Mouse (Mus musculus) liver, adult 2 months (tissue): ENCODE results near the gene Lin52. TPM values are rescaled to one million over a fixed set of nuclear protein-coding genes. Genes with fewer than 3 reads are reported as not detected.

Source experiments
- DNase-seq: peaks from one replicate; pipeline ENCODE4 v3.0.0-alpha.2; 2011; ENCODE audit warnings: low read depth, low spot score; ENCODE audit errors: extremely low read depth
- H3K27ac ChIP-seq: fragments of 200-500 bp; replicated peaks from 2 replicates; pipeline ENCODE4 v1.5.1; 2012; ENCODE audit warnings: low read depth, mild to moderate bottlenecking, control low read depth, inconsistent platforms, low read length; ENCODE audit not compliant: insufficient read depth
- H3K27me3 ChIP-seq: fragments of 200-500 bp; 2 replicates; pipeline ENCODE4 v1.6.1; 2012; ENCODE audit warnings: mild to moderate bottlenecking, moderate library complexity, low read length, inconsistent platforms; ENCODE audit not compliant: control insufficient read depth, insufficient read depth
- H3K36me3 ChIP-seq: fragments of 200-500 bp; 2 replicates; pipeline ENCODE4 v1.6.1; 2012; ENCODE audit warnings: low read length, inconsistent platforms; ENCODE audit not compliant: control insufficient read depth, insufficient read depth
- H3K4me1 ChIP-seq: fragments of 200-500 bp; 2 replicates; pipeline ENCODE4 v1.6.1; 2011; ENCODE audit warnings: low read length; ENCODE audit not compliant: control insufficient read depth, insufficient read depth
- H3K4me3 ChIP-seq: fragments of 200-500 bp; 2 replicates; pipeline ENCODE4 v1.5.1; 2011; ENCODE audit warnings: low read depth, mild to moderate bottlenecking, control low read depth, low read length, moderate library complexity; ENCODE audit not compliant: insufficient read depth
- H3K79me2 ChIP-seq: fragments of 200-500 bp; 2 replicates; pipeline ENCODE4 v1.6.1; 2012; ENCODE audit warnings: inconsistent platforms, mild to moderate bottlenecking, low read length, moderate library complexity; ENCODE audit not compliant: control insufficient read depth, insufficient read depth
- H3K9ac ChIP-seq: fragments of 200-500 bp; 2 replicates; pipeline ENCODE4 v1.6.1; 2012; ENCODE audit warnings: low read depth, mild to moderate bottlenecking, control low read depth, inconsistent platforms, low read length
- CTCF ChIP-seq: fragments of 200-500 bp; IDR thresholded peaks from 2 replicates; pipeline ENCODE4 v1.5.1; 2011; ENCODE audit warnings: low read depth, low read length, control low read depth
- POLR2A ChIP-seq: fragments of 200-500 bp; IDR thresholded peaks from 2 replicates; pipeline ENCODE4 v1.6.1; 2011; ENCODE audit warnings: low read length, control low read depth; ENCODE audit not compliant: insufficient read depth; ENCODE audit errors: extremely low read depth
- WGBS: fragments of 180-500 bp; shearing (Covaris S2); methylation state at CpG from one replicate; pipeline ENCODE4 v1.1.7; 2018; 5-methylcytosine and 5-hydroxymethylcytosine counted together
- polyA plus RNA-seq: library from polyadenylated mRNA; depleted of rRNA; stranded (reverse); fragments of >200 nt; gene quantifications from 2 replicates; pipeline ENCODE4 v1.2.3, GENCODE M21; 2012
- total RNA-seq: library from RNA; depleted of rRNA; stranded (reverse); fragments of >200 nt; gene quantifications from 2 replicates; pipeline ENCODE4 v1.2.3, GENCODE M21; 2014

Lin52 gene
- total and polyA plus RNA-seq, 2 experiments: 6.2 to 6.7 TPM

GRCm38 (mm10) chr12:84500528-84501263 is 49.5 kb downstream of the Lin52 start:
- no peak for TF ChIP-seq CTCF
- no peak for TF ChIP-seq POLR2A
- H3K36me3 ChIP-seq: no peaks in the 10 kb centered on the region; the same call in 1 of the 2 replicates
- WGBS: 77% methylated on average over 8 of the region's 8 CpGs

DNA sequence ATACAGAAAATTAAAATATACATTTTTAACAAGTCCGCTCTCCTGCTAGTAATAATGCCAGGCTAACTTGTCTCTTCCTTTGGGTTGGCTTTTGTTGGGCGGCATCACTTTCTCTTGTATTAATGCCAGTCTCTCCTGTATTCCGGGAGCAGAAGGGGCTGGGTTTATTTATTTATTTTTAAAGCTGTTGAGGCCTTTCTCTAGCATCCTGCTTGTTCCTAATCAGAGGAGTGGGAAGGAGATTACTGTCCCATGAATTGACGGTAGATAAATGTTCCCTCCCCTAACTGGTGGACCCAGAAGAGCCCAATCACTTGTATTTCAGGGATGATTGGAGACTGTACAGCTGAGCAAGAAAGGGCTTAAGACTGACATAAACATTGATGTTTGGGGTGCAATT is 50.1 kb downstream of the Lin52 start:
- Histone ChIP-seq H3K79me2 (peaks cover 5% of the 10 kb centered on the region; the same call in 1 of the 2 replicates), H3K27ac (no peak overlapping the region), H3K4me1 (peaks cover 2% of the 10 kb centered on the region; the same call in 1 of the 2 replicates), H3K36me3 (no peaks in the 10 kb centered on the region; the same call in 1 of the 2 replicates), H3K9ac (no peak overlapping the region), H3K27me3 (no peaks in the 10 kb centered on the region), H3K4me3 (no peak overlapping the region)
- 74% methylated on average over 4 of the region's 4 CpGs for WGBS
- no peak for DNase-seq
- TF ChIP-seq CTCF: no peak
- no peak for TF ChIP-seq POLR2A

More at GRCm38 (mm10) chr12:84500528-84501263, 49.5 kb downstream of the Lin52 start:
- DNase-seq: peak; percentile 50
- Histone ChIP-seq H3K4me1 (peaks cover 2% of the 10 kb centered on the region; the same call in 1 of the 2 replicates), H3K27ac (no peak overlapping the region), H3K4me3 (no peak overlapping the region), H3K9ac (no peak overlapping the region), H3K79me2 (peaks cover 5% of the 10 kb centered on the region; the same call in 1 of the 2 replicates), H3K27me3 (no peaks in the 10 kb centered on the region)

DNA sequence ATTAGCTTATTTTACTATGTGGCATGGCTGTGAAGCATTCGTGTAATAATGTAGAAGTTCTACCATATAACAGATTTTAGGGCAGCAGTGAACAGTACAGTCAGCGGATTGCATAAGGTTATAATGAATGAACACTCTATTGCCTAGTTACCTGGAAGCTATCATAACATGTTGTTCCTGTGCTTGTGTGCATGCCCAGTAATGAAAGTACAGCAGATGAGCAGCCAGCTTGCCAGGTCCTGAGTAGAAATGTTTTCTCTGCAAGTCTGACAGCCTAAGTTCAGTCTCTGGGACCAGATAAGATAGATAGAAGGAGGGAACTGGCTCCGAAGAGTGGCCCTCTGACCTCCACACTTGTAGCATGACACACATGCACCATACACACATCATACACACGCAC is 55.6 kb downstream of the Lin52 start:
- no peak overlapping the region for H3K4me3 ChIP-seq
- WGBS: 77% methylated on average over 4 of the region's 4 CpGs
- H3K4me1 ChIP-seq: no peaks in the 10 kb centered on the region
- H3K9ac ChIP-seq: no peak overlapping the region
- no peaks in the 10 kb centered on the region for H3K36me3 ChIP-seq
- H3K79me2 ChIP-seq: peaks cover 3% of the 10 kb centered on the region; the same call in 1 of the 2 replicates
- peak; percentile 72 for DNase-seq
- TF ChIP-seq POLR2A (no peak), CTCF (no peak)
- no peak overlapping the region for H3K27ac ChIP-seq
- no peaks in the 10 kb centered on the region for H3K27me3 ChIP-seq

GRCm38 (mm10) chr12:84512016-84512415 is 60.8 kb downstream of the Lin52 start:
- Histone ChIP-seq H3K27ac (no peak overlapping the region), H3K27me3 (no peaks in the 10 kb centered on the region), H3K36me3 (no peaks in the 10 kb centered on the region), H3K9ac (no peak overlapping the region), H3K4me3 (no peak overlapping the region), H3K79me2 (no peaks in the 10 kb centered on the region), H3K4me1 (no peaks in the 10 kb centered on the region)
- 25% methylated on average over 3 of the region's 3 CpGs for WGBS
- peak; percentile 71 for DNase-seq
- no peak for TF ChIP-seq CTCF
- TF ChIP-seq POLR2A: no peak

DNA sequence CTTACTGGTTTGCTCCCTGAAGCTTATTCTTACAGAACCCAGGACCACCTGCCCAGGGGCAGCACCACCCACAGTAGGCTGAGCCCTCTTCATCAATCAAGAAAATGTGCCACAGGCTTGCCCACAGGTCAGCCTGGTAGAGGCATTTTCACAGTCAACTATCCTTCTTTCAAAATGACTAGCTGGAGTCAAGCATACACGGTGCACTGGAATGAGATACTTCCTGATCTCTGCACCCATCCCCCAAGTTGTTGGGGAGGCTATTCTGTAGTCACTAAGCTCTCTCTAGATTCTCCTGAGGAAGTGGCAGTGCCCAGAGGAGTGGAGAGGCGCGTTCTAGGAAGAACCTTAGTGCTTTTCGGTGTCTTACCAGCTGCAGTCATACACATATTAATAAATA is 64.3 kb downstream of the Lin52 start:
- WGBS: 84% methylated on average over 4 of the region's 4 CpGs
- no peaks in the 10 kb centered on the region for H3K79me2 ChIP-seq
- TF ChIP-seq CTCF (no peak), POLR2A (no peak)
- no peak for DNase-seq
- no peaks in the 10 kb centered on the region for H3K36me3 ChIP-seq
- no peaks in the 10 kb centered on the region for H3K4me1 ChIP-seq
- no peak overlapping the region for H3K27ac ChIP-seq
- no peak overlapping the region for H3K4me3 ChIP-seq
- no peak overlapping the region for H3K9ac ChIP-seq
- no peaks in the 10 kb centered on the region for H3K27me3 ChIP-seq

GRCm38 (mm10) chr12:84516642-84517041 is 65.4 kb downstream of the Lin52 start:
- DNase-seq: peak; percentile 24
- no peak for TF ChIP-seq POLR2A
- peak; percentile 9; the same call in 1 of the 2 replicates for TF ChIP-seq CTCF
- Histone ChIP-seq H3K27me3 (no peaks in the 10 kb centered on the region), H3K79me2 (no peaks in the 10 kb centered on the region; the same call in 1 of the 2 replicates), H3K27ac (no peak overlapping the region), H3K4me1 (no peaks in the 10 kb centered on the region), H3K9ac (no peak overlapping the region), H3K4me3 (no peak overlapping the region), H3K36me3 (no peaks in the 10 kb centered on the region)
- WGBS: 98% methylated on average over 1 of the region's 1 CpGs
